Mouse (Mus musculus): ENCODE measurements around the gene Sdk2. TPM values are rescaled to one million over a fixed set of nuclear protein-coding genes. Genes with fewer than 3 reads are reported as not detected.

The Sdk2 gene
- total and polyA plus RNA-seq, 3 experiments, result 1.2 to 4.8 (median 1.3) TPM

DNA sequence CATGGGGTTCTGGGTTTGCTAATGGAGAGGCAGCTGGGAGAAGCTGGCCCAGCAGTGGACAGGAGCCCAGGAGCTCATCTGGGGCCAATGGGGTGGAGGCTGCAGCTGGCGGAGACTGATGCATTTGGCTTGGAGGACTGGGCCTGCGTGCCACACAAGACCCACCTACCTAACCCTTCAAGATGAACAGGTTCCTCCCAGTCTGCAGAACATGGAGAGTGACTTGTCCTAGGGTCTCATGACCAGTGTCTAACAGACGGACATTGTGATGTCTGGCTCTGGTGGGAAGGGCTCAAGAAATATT is 91.2 kb downstream of the Sdk2 start:
- in situ Hi-C loops (cut with MboI; ENCODE audit: low pct_ligation_motif_present, low pct_unique_long_range_greater_than_20kb, low sequenced_read_pairs) (no loop called here), dilution Hi-C loops (cut with MboI; ENCODE audit: extremely low pct_ligation_motif_present, extremely low pct_unique_long_range_greater_than_20kb, low sequenced_read_pairs) (no loop called here)
- Histone ChIP-seq H3K4me1 (ENCODE audit: control insufficient read depth in 1 of 2, insufficient read depth in 2 of 2) (no peaks in the 10 kb centered on the region), H3K4me2 (ENCODE audit: insufficient read depth, low read depth, poor library complexity, severe bottlenecking) (no peak overlapping the region), H3K27ac (ENCODE audit: insufficient read depth, low read depth) (no peak overlapping the region), H3K4me3 (replicated peaks in 1 of 3; ENCODE audit: low read depth in 2 of 3, low read length in 2 of 3, poor library complexity in 1 of 3) (no peak overlapping the region), H3K79me2 (replicated peaks; ENCODE audit: control insufficient read depth, extremely low read depth, insufficient read depth, poor library complexity, severe bottlenecking) (no peaks in the 10 kb centered on the region), H3K27me3 (replicated peaks) (peaks cover 13% of the 10 kb centered on the region), H3K36me3 (replicated peaks in 1 of 2; ENCODE audit: control insufficient read depth in 1 of 2, insufficient read depth in 1 of 2, low read length in 1 of 2) (no peaks in the 10 kb centered on the region), H3K9ac (ENCODE audit: insufficient read depth, low read depth) (no peak overlapping the region), H3K9me3 (replicated peaks; ENCODE audit: low read length) (no peaks in the 10 kb centered on the region)
- DNase-seq (ENCODE audit: extremely low read depth), result no peak
- no peak for TF ChIP-seq ZNF384 (IDR thresholded peaks at IDR 0.05; ENCODE audit: low read depth, low read length)
- TF ChIP-seq MXI1 (IDR thresholded peaks at IDR 0.05; ENCODE audit: low read depth, low read length), result no peak
- TF ChIP-seq ZKSCAN1 (IDR thresholded peaks at IDR 0.05; ENCODE audit: borderline replicate concordance, low read depth, low read length), result no peak
- no peak for TF ChIP-seq ETS1 (conservative IDR thresholded peaks at IDR 0.05; ENCODE audit: low read depth, low read length)
- TF ChIP-seq CHD1 (IDR thresholded peaks at IDR 0.05; ENCODE audit: low read depth, low read length), result no peak
- no peak for TF ChIP-seq ZMIZ1 (IDR thresholded peaks at IDR 0.05; ENCODE audit: low read depth, low read length)
- no peak for TF ChIP-seq JUN (IDR thresholded peaks at IDR 0.05; ENCODE audit: insufficient read depth, low read depth, low read length)
- no peak for TF ChIP-seq KAT2A (IDR thresholded peaks at IDR 0.05; ENCODE audit: insufficient replicate concordance, low read length)
- no peak for TF ChIP-seq MYC (IDR thresholded peaks at IDR 0.05; ENCODE audit: low read depth, low read length)
- TF ChIP-seq CTCF (conservative IDR thresholded peaks at IDR 0.05 in 1 of 2, IDR thresholded peaks at IDR 0.05 in 1 of 2; ENCODE audit: low read depth in 2 of 2, low read length in 2 of 2), result no peak
- TF ChIP-seq MAFK (IDR thresholded peaks at IDR 0.05; ENCODE audit: insufficient replicate concordance, low read length), result no peak
- TF ChIP-seq USF1 (IDR thresholded peaks at IDR 0.05; ENCODE audit: low read depth, low read length), result no peak
- no peak for TF ChIP-seq E2F4 (IDR thresholded peaks at IDR 0.05; ENCODE audit: insufficient replicate concordance, low read depth, low read length)

GRCm38 (mm10) chr11:113974876-113975666 is 91.8 kb downstream of the Sdk2 start:
- peaks cover 2% of the 10 kb centered on the region for H3K9me3 ChIP-seq (replicated peaks; ENCODE audit: low read length)
- in situ Hi-C loops (cut with MboI; ENCODE audit: low pct_ligation_motif_present, low pct_unique_long_range_greater_than_20kb, low sequenced_read_pairs) (no loop called here), dilution Hi-C loops (cut with MboI; ENCODE audit: extremely low pct_ligation_motif_present, extremely low pct_unique_long_range_greater_than_20kb, low sequenced_read_pairs) (no loop called here)

More at GRCm38 (mm10) chr11:113974876-113975666, 91.8 kb downstream of the Sdk2 start:
- Histone ChIP-seq H3K36me3 (replicated peaks in 1 of 2; ENCODE audit: control insufficient read depth in 1 of 2, insufficient read depth in 1 of 2, low read length in 1 of 2) (no peaks in the 10 kb centered on the region), H3K4me1 (ENCODE audit: control insufficient read depth in 1 of 2, insufficient read depth in 2 of 2) (no peaks in the 10 kb centered on the region), H3K27me3 (replicated peaks) (peaks cover 18% of the 10 kb centered on the region), H3K79me2 (replicated peaks; ENCODE audit: control insufficient read depth, extremely low read depth, insufficient read depth, poor library complexity, severe bottlenecking) (no peaks in the 10 kb centered on the region), H3K4me3 (replicated peaks in 1 of 3; ENCODE audit: low read depth in 2 of 3, low read length in 2 of 3, poor library complexity in 1 of 3) (no peak overlapping the region), H3K27ac (ENCODE audit: insufficient read depth, low read depth) (no peak overlapping the region), H3K4me2 (ENCODE audit: insufficient read depth, low read depth, poor library complexity, severe bottlenecking) (no peak overlapping the region), H3K9ac (ENCODE audit: insufficient read depth, low read depth) (no peak overlapping the region)
- TF ChIP-seq SMC3 (IDR thresholded peaks at IDR 0.05; ENCODE audit: low read depth, low read length) (no peak), ETS1 (conservative IDR thresholded peaks at IDR 0.05; ENCODE audit: low read depth, low read length) (no peak), ZKSCAN1 (IDR thresholded peaks at IDR 0.05; ENCODE audit: borderline replicate concordance, low read depth, low read length) (no peak), HCFC1 (IDR thresholded peaks at IDR 0.05; ENCODE audit: low read depth, low read length) (no peak), ZMIZ1 (IDR thresholded peaks at IDR 0.05; ENCODE audit: low read depth, low read length) (no peak), POLR2A (IDR thresholded peaks at IDR 0.05; ENCODE audit: low read depth, low read length) (no peak), EP300 (IDR thresholded peaks at IDR 0.05; ENCODE audit: low read length) (no peak), JUN (IDR thresholded peaks at IDR 0.05; ENCODE audit: insufficient read depth, low read depth, low read length) (no peak), NRF1 (IDR thresholded peaks at IDR 0.05; ENCODE audit: low read depth, low read length) (no peak), MAX (IDR thresholded peaks at IDR 0.05; ENCODE audit: low read length) (no peak), MAFK (IDR thresholded peaks at IDR 0.05; ENCODE audit: insufficient replicate concordance, low read length) (no peak), IRF4 (IDR thresholded peaks at IDR 0.05; ENCODE audit: low read depth, low read length) (no peak), E2F4 (IDR thresholded peaks at IDR 0.05; ENCODE audit: insufficient replicate concordance, low read depth, low read length) (no peak), ZC3H11A (IDR thresholded peaks at IDR 0.05; ENCODE audit: low read depth, low read length) (no peak), RCOR1 (conservative IDR thresholded peaks at IDR 0.05; ENCODE audit: low read depth, low read length) (no peak)
- no peak for DNase-seq (ENCODE audit: extremely low read depth)

All from CH12.LX (cell line).